18 mouse cellular contexts compared by ENCODE assay signal in genomic region chr5:65667644-65668043, GRCm38 (mm10). TPM values are rescaled to one million over a fixed set of nuclear protein-coding genes. Genes with fewer than 3 reads are reported as not detected.
DNase-seq lines count a peak whose midpoint lies in the region; ATAC-seq and TF ChIP-seq lines count a peak whose summit lies in the region.
"Had no signal": no experiment of that assay in that cellular context is flagged by ENCODE, and none has a peak within 500 bp of the region (broad histone marks: within the 10 kb centered on the region; RNA-seq: fewer than 3 reads in every experiment).

No protein-coding gene starts in this region.

- DNase-seq in adrenal gland, postnatal 14 days: peak; percentile 17
- DNase-seq in adrenal gland, adult 18-20 months (ENCODE audit: low spot score in 2 of 2): no peak
- DNase-seq in liver, adult 2 months (ENCODE audit: extremely low read depth, low read depth, low spot score): peak; percentile 17
- DNase-seq in ES-CJ7 (ENCODE audit: low read depth, low spot score): peak; percentile 45
- peak; percentile 49 for DNase-seq in splenic B cell, adult 2 months (ENCODE audit: low read depth, low spot score)
- no peak for DNase-seq in right cerebral cortex, postnatal 10 days (ENCODE audit: low spot score in 2 of 2)
- DNase-seq: adrenal gland, postnatal 10 days; heart, adult 18-20 months; lung, embryonic 14.5 days; right cerebral cortex, adult 18-20 months had no signal

- H3K9ac ChIP-seq in liver, adult 2 months (ENCODE audit: low read depth, low read length): no peak overlapping the region
- H3K9ac ChIP-seq in liver, embryonic 12.5 days: no peak overlapping the region
- no peak overlapping the region for H3K9ac ChIP-seq in midbrain, embryonic 15.5 days
- H3K9ac ChIP-seq: embryonic facial prominence, embryonic 15.5 days; forebrain, embryonic 13.5 days; hindbrain, embryonic 15.5 days; kidney, embryonic 15.5 days; lung, embryonic 14.5 days had no signal

- no peaks in the 10 kb centered on the region for H3K9me3 ChIP-seq in liver, embryonic 12.5 days (replicated peaks)
- no peaks in the 10 kb centered on the region for H3K9me3 ChIP-seq in midbrain, embryonic 15.5 days
- H3K9me3 ChIP-seq: embryonic facial prominence, embryonic 15.5 days; forebrain, embryonic 13.5 days; hindbrain, embryonic 15.5 days; kidney, embryonic 15.5 days; limb, embryonic 10.5 days; megakaryocyte, embryonic 14.5 days had no signal

- no peaks in the 10 kb centered on the region for H3K27me3 ChIP-seq in liver, adult 2 months (ENCODE audit: control insufficient read depth, insufficient read depth, low read length)
- H3K27me3 ChIP-seq in liver, embryonic 12.5 days (replicated peaks): no peaks in the 10 kb centered on the region
- no peaks in the 10 kb centered on the region for H3K27me3 ChIP-seq in splenic B cell, adult 2 months (ENCODE audit: control insufficient read depth, insufficient read depth, low read length, poor library complexity, severe bottlenecking)
- H3K27me3 ChIP-seq in midbrain, embryonic 15.5 days (replicated peaks): no peaks in the 10 kb centered on the region
- H3K27me3 ChIP-seq: embryonic facial prominence, embryonic 15.5 days; forebrain, embryonic 13.5 days; hindbrain, embryonic 15.5 days; kidney, embryonic 15.5 days; megakaryocyte, embryonic 14.5 days had no signal

- TF ChIP-seq POLR2A in liver, adult 2 months (IDR thresholded peaks at IDR 0.05; ENCODE audit: extremely low read depth, insufficient read depth, low read length): no peak

- H3K27ac ChIP-seq in liver, adult 2 months (replicated peaks; ENCODE audit: insufficient read depth, low read depth, low read length): no peak overlapping the region
- no peak overlapping the region for H3K27ac ChIP-seq in liver, embryonic 12.5 days
- no peak overlapping the region for H3K27ac ChIP-seq in midbrain, embryonic 15.5 days
- H3K27ac ChIP-seq: embryonic facial prominence, embryonic 15.5 days; forebrain, embryonic 13.5 days; hindbrain, embryonic 15.5 days; kidney, embryonic 15.5 days; limb, embryonic 10.5 days had no signal

- peaks cover 2% of the 10 kb centered on the region; the same call in 1 of the 2 replicates for H3K36me3 ChIP-seq in liver, adult 2 months (ENCODE audit: control insufficient read depth, insufficient read depth, low read length)
- peaks cover 26% of the 10 kb centered on the region for H3K36me3 ChIP-seq in liver, embryonic 12.5 days
- H3K36me3 ChIP-seq in splenic B cell, adult 2 months (ENCODE audit: control insufficient read depth, insufficient read depth, low read length, poor library complexity, severe bottlenecking): 0 out of 2 replicates have a peak, but pooled peaks cover 3% of the 10 kb centered on the region
- H3K36me3 ChIP-seq in midbrain, embryonic 15.5 days (replicated peaks): no peaks in the 10 kb centered on the region
- H3K36me3 ChIP-seq: hindbrain, embryonic 15.5 days had no signal

- H3K4me2 ChIP-seq in liver, embryonic 12.5 days: no peak overlapping the region
- H3K4me2 ChIP-seq in midbrain, embryonic 15.5 days: no peak overlapping the region
- H3K4me2 ChIP-seq: embryonic facial prominence, embryonic 15.5 days; forebrain, embryonic 13.5 days; hindbrain, embryonic 15.5 days; kidney, embryonic 15.5 days; lung, embryonic 14.5 days had no signal

- H3K79me2 ChIP-seq in liver, adult 2 months (ENCODE audit: control insufficient read depth, insufficient read depth, low read length): peaks cover 22% of the 10 kb centered on the region

- no peak overlapping the region for H3K4me3 ChIP-seq in liver, adult 2 months (ENCODE audit: insufficient read depth, low read depth, low read length)
- no peak overlapping the region for H3K4me3 ChIP-seq in liver, embryonic 12.5 days
- H3K4me3 ChIP-seq in midbrain, embryonic 15.5 days: no peak overlapping the region
- H3K4me3 ChIP-seq: embryonic facial prominence, embryonic 15.5 days; forebrain, embryonic 13.5 days; hindbrain, embryonic 15.5 days; kidney, embryonic 15.5 days; limb, embryonic 10.5 days; megakaryocyte, embryonic 14.5 days had no signal

- WGBS in liver, adult 2 months: 88% methylated on average over 3 of the region's 3 CpGs
- WGBS in liver, embryonic 12.5 days (ENCODE audit: insufficient replicate concordance): 74% methylated on average over 3 of the region's 3 CpGs
- WGBS in midbrain, embryonic 15.5 days: 92% methylated on average over 3 of the region's 3 CpGs

- peaks cover 3% of the 10 kb centered on the region; the same call in 1 of the 2 replicates for H3K4me1 ChIP-seq in liver, adult 2 months (ENCODE audit: control insufficient read depth, insufficient read depth, low read length)
- no peaks in the 10 kb centered on the region; the same call in 1 of the 2 replicates for H3K4me1 ChIP-seq in liver, embryonic 12.5 days
- no peaks in the 10 kb centered on the region for H3K4me1 ChIP-seq in midbrain, embryonic 15.5 days
- H3K4me1 ChIP-seq: embryonic facial prominence, embryonic 15.5 days; hindbrain, embryonic 15.5 days; kidney, embryonic 15.5 days; limb, embryonic 10.5 days had no signal

- ATAC-seq in liver, embryonic 12.5 days: no peak
- ATAC-seq in midbrain, embryonic 15.5 days (replicated peaks): no peak
- ATAC-seq: forebrain, embryonic 13.5 days had no signal

- peak; percentile 39 for TF ChIP-seq CTCF in liver, adult 2 months (IDR thresholded peaks at IDR 0.05; ENCODE audit: low read depth, low read length)

RNA-seq across cellular contexts. Expression of gene Pds5a, which starts 30.4 kb away (rescaled TPM):
- total RNA-seq in adrenal gland, postnatal 14 days (2021): 92.5 and 94.8 TPM in 2 replicates
- total RNA-seq in adrenal gland, adult 18-20 months (2021): 10 to 100 TPM; 77.6 to 85.9 TPM
- 64.4 and 69.5 TPM in 2 replicates for total RNA-seq in liver, adult 2 months (2014; rRNA removed)
- 6.7 and 8.2 TPM in 2 replicates for polyA plus RNA-seq in liver, adult 2 months (2012; rRNA removed)
- polyA plus RNA-seq in liver, embryonic 12.5 days (2016; fragmentation: Nextera tagmentation; extraction: Ambion mirVana): 52.6 and 59.4 TPM in 2 replicates
- polyA plus RNA-seq in midbrain, embryonic 15.5 days (2015; fragmentation: Nextera tagmentation; extraction: Ambion mirVana): 45.1 and 46.0 TPM in 2 replicates

Comparison
In these comparisons a context has a peak if more than half of its experiments do, and no peak if none do; other contexts are left out.
1. DNase-seq: peak in adrenal gland, postnatal 14 days (single experiment), liver, adult 2 months (single experiment), ES-CJ7 (single experiment) and splenic B cell, adult 2 months (single experiment); none in adrenal gland, adult 18-20 months (0 of 2) and right cerebral cortex, postnatal 10 days (0 of 2).